Mouse (Mus musculus) MEL (cell line): ENCODE measurements around the gene Klhdc8b. TPM values are rescaled to one million over a fixed set of nuclear protein-coding genes. Genes with fewer than 3 reads are reported as not detected.

Experiments
- DNase-seq: peaks from one replicate; pipeline ENCODE4 v3.0.0; 2011; ENCODE audit warnings: low read depth, low spot score
- H3K27ac ChIP-seq: 2 replicates; pipeline ENCODE4 v1.5.1; 2012; ENCODE audit warnings: low read depth, mild to moderate bottlenecking, control low read depth, low read length, moderate library complexity; ENCODE audit not compliant: control insufficient read depth
- H3K27me3 ChIP-seq, 2 experiments: fragments of 150-350 bp in 1 of 2; sonication (generic) in 1 of 2; 2 replicates each; pipeline ENCODE4 v1.6.1; 2012; ENCODE audit warnings: low read length in 2 of 2, mild to moderate bottlenecking in 2 of 2, improper control_type of control experiment in 1 of 2, moderate library complexity in 1 of 2; ENCODE audit not compliant: insufficient read depth in 2 of 2, control insufficient read depth in 1 of 2
- H3K36me3 ChIP-seq, 2 experiments: 2 replicates each; pipeline ENCODE4 v1.6.1; 2012 to 2014; ENCODE audit warnings: low read length in 2 of 2, improper control_type of control experiment in 1 of 2, inconsistent platforms in 1 of 2, mild to moderate bottlenecking in 1 of 2; ENCODE audit not compliant: insufficient read depth in 2 of 2, control insufficient read depth in 1 of 2
- H3K4me1 ChIP-seq, 2 experiments: fragments of 150-350 bp in 1 of 2; sonication (generic) in 1 of 2; 2 replicates each; pipeline ENCODE4 v1.6.1; 2012; ENCODE audit warnings: low read length in 2 of 2, improper control_type of control experiment in 1 of 2, mild to moderate bottlenecking in 1 of 2; ENCODE audit not compliant: insufficient read depth in 2 of 2, control insufficient read depth in 1 of 2
- H3K4me3 ChIP-seq, 2 experiments: fragments of 150-350 bp in 1 of 2; sonication (generic) in 1 of 2; 2 replicates each; pipeline ENCODE4 v1.5.1; 2012; ENCODE audit warnings: low read depth in 2 of 2, low read length in 2 of 2, mild to moderate bottlenecking in 2 of 2, moderate library complexity in 2 of 2, control low read depth in 1 of 2, improper control_type of control experiment in 1 of 2; ENCODE audit not compliant: control insufficient read depth in 1 of 2, insufficient read depth in 1 of 2
- H3K79me2 ChIP-seq: 2 replicates; pipeline ENCODE4 v1.6.1; 2012; ENCODE audit warnings: mild to moderate bottlenecking, low read length, moderate library complexity; ENCODE audit not compliant: control insufficient read depth, poor library complexity, insufficient read depth
- H3K9ac ChIP-seq: 2 replicates; pipeline ENCODE4 v1.6.1; 2012; ENCODE audit warnings: low read depth, mild to moderate bottlenecking, control low read depth, low read length, moderate library complexity; ENCODE audit not compliant: control insufficient read depth, poor library complexity, severe bottlenecking
- H3K9me3 ChIP-seq: fragments of 150-350 bp; sonication (generic); replicated peaks from 2 replicates; pipeline ENCODE4 v1.6.1; 2012; ENCODE audit warnings: mild to moderate bottlenecking, low read length, improper control_type of control experiment, moderate library complexity; ENCODE audit not compliant: insufficient read depth
- BHLHE40 ChIP-seq: IDR thresholded peaks from 2 replicates; pipeline ENCODE4 v1.6.1; 2012; ENCODE audit warnings: low read depth, mild to moderate bottlenecking, inconsistent platforms, low read length, improper control_type of control experiment, borderline replicate concordance
- CHD1 ChIP-seq: IDR thresholded peaks from 2 replicates; pipeline ENCODE4 v1.6.1; 2012; ENCODE audit warnings: low read depth, mild to moderate bottlenecking, inconsistent platforms, low read length, improper control_type of control experiment
- E2F4 ChIP-seq: IDR thresholded peaks from 2 replicates; pipeline ENCODE4 v1.6.1; 2011; ENCODE audit warnings: low read depth, low read length, improper control_type of control experiment, borderline replicate concordance
- ELF1 ChIP-seq: IDR thresholded peaks from 2 replicates; pipeline ENCODE4 v1.6.1; 2014; ENCODE audit warnings: low read depth, mild to moderate bottlenecking, inconsistent platforms, low read length, improper control_type of control experiment, moderate library complexity
- EP300 ChIP-seq, 2 experiments: IDR thresholded peaks; 2 replicates each; pipeline ENCODE4 v1.6.1; 2011; ENCODE audit warnings: improper control_type of control experiment in 2 of 2, low read length in 2 of 2, low read depth in 1 of 2, mild to moderate bottlenecking in 1 of 2
- GATA1 ChIP-seq: IDR thresholded peaks from 2 replicates; pipeline ENCODE4 v1.6.1; 2011; ENCODE audit warnings: low read depth, low read length, improper control_type of control experiment
- HCFC1 ChIP-seq: IDR thresholded peaks from 2 replicates; pipeline ENCODE4 v1.6.1; 2012; ENCODE audit warnings: low read depth, mild to moderate bottlenecking, inconsistent platforms, low read length, improper control_type of control experiment, moderate library complexity
- JUND ChIP-seq: IDR thresholded peaks from 2 replicates; pipeline ENCODE4 v1.6.1; 2011; ENCODE audit warnings: low read depth, mild to moderate bottlenecking, improper control_type of control experiment, low read length
- MAFK ChIP-seq: IDR thresholded peaks from 2 replicates; pipeline ENCODE4 v1.6.1; 2011; ENCODE audit warnings: low read depth, mild to moderate bottlenecking, low read length, improper control_type of control experiment, borderline replicate concordance
- MAX ChIP-seq: IDR thresholded peaks from 2 replicates; pipeline ENCODE4 v1.6.1; 2011; ENCODE audit warnings: low read length, improper control_type of control experiment
- MEF2A ChIP-seq: IDR thresholded peaks from 2 replicates; pipeline ENCODE4 v1.6.1; 2014; ENCODE audit warnings: low read depth, mild to moderate bottlenecking, inconsistent platforms, low read length, improper control_type of control experiment; ENCODE audit not compliant: poor library complexity, insufficient replicate concordance, severe bottlenecking; ENCODE audit errors: extremely low read depth
- MYB ChIP-seq: IDR thresholded peaks from 2 replicates; pipeline ENCODE4 v1.6.1; 2011; ENCODE audit warnings: mild to moderate bottlenecking, low read depth, low read length, improper control_type of control experiment
- MYC ChIP-seq: IDR thresholded peaks from 2 replicates; pipeline ENCODE4 v1.6.1; 2011; ENCODE audit warnings: low read depth, mild to moderate bottlenecking, low read length, improper control_type of control experiment, moderate library complexity
- RAD21 ChIP-seq: IDR thresholded peaks from 2 replicates; pipeline ENCODE4 v1.6.1; 2011; ENCODE audit warnings: mild to moderate bottlenecking, low read depth, low read length, improper control_type of control experiment
- SMC3 ChIP-seq: IDR thresholded peaks from 2 replicates; pipeline ENCODE4 v1.6.1; 2011; ENCODE audit warnings: low read depth, low read length, improper control_type of control experiment
- TCF12 ChIP-seq: IDR thresholded peaks from 2 replicates; pipeline ENCODE4 v1.6.1; 2014; ENCODE audit warnings: low read depth, mild to moderate bottlenecking, inconsistent platforms, low read length, improper control_type of control experiment, moderate library complexity
- USF1 ChIP-seq: IDR thresholded peaks from 2 replicates; pipeline ENCODE4 v1.6.1; 2014; ENCODE audit warnings: low read depth, mild to moderate bottlenecking, inconsistent platforms, low read length, improper control_type of control experiment, moderate library complexity
- ZMIZ1 ChIP-seq: IDR thresholded peaks from 2 replicates; pipeline ENCODE4 v1.6.1; 2012; ENCODE audit warnings: low read depth, mild to moderate bottlenecking, inconsistent platforms, low read length, improper control_type of control experiment, moderate library complexity
- ZNF384 ChIP-seq: IDR thresholded peaks from 2 replicates; pipeline ENCODE4 v1.6.1; 2012; ENCODE audit warnings: low read depth, mild to moderate bottlenecking, inconsistent platforms, low read length, improper control_type of control experiment
- polyA plus RNA-seq, 2 experiments: library from polyadenylated mRNA; stranded (reverse) in 1 of 2; unstranded in 1 of 2; fragments of >175 nt in 1 of 2; fragments of >200 nt in 1 of 2; gene quantifications; 2 replicates each; pipeline versions ENCODE4 v1.2.1 to v1.2.4; 2012; ENCODE audit warnings: low replicate concordance in 2 of 2, low read depth in 1 of 2; ENCODE audit not compliant: insufficient read length in 2 of 2, insufficient read depth in 1 of 2, missing spikeins in 1 of 2
- total RNA-seq: library from RNA; depleted of rRNA; stranded (reverse); fragments of 300-350 nt; gene quantifications from 2 replicates; pipeline ENCODE4 v1.2.3, GENCODE M21; 2012

Gene Klhdc8b
- total and polyA plus RNA-seq, 3 experiments, result 57.3 to 77.2 (median 71.9) TPM

DNA sequence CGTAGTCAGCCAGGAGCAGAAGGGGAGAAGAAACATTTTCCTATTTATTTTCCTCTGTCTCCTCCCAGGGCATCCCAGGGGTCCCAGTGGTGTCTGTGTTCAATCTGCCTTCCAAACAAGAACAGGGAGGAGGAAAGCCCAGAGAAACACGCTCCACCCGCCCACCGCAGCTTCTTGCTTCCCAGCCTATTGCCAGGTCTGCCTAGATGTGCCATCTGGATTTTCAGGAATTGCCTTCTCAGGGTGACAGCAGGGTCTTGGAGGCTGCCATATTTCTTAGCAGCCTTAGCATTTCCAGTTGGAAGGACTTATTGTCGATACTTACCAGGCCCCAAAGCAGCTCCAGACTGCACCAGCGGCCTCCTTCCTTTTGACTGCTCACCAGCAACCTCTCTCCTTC is 22.2 kb downstream of the Klhdc8b start:
- no peak for DNase-seq
- no peak for TF ChIP-seq USF1
- no peak for TF ChIP-seq MAX
- no peak for TF ChIP-seq TCF12
- no peaks in the 10 kb centered on the region for H3K9me3 ChIP-seq
- H3K9ac ChIP-seq, result no peak overlapping the region
- H3K79me2 ChIP-seq, result no peaks in the 10 kb centered on the region
- H3K27ac ChIP-seq, result no peak overlapping the region
- no peak overlapping the region for H3K4me3 ChIP-seq
- H3K4me1 ChIP-seq, result peaks cover 3 to 4% of the 10 kb centered on the region in 2 experiments
- H3K36me3 ChIP-seq, result peaks cover 0 to 4% of the 10 kb centered on the region in 2 experiments; a peak in 2 of 4 replicates
- H3K27me3 ChIP-seq, result peaks cover 8% of the 10 kb centered on the region in 2 experiments

DNA sequence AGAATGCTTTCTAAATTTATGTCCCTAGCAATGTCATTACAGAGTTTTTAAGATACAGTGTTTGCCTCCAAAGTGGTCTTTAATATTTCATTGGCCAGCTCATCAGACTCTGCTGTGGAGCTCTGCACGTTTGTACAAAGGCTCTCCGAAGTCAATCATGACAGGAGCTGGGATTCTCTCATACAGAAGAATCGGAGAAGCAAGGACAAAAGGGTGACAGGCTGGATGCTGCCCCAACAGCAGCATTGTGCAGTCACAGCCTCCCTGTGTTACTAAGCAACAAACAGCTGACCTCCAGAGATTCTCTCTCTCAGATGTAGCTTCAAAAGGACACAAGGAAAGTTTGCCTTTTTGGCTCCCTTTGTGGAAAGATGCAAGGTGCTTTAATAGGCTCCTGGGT is 25.2 kb downstream of the Klhdc8b start, which contains the start of gene BC048562:
BC048562 (plus strand) TSS at position 301 of the 400 bp plus-strand sequence.
- Histone ChIP-seq H3K4me1 (no peaks in the 10 kb centered on the region; a peak in 1 of 4 replicates), H3K27me3 (peaks cover 9 to 11% of the 10 kb centered on the region in 2 experiments), H3K36me3 (no peaks in the 10 kb centered on the region), H3K4me3 (no peak within 1 kb of the TSS), H3K79me2 (no peaks in the 10 kb centered on the region), H3K9ac (no peak within 1 kb of the TSS), H3K9me3 (no peaks in the 10 kb centered on the region), H3K27ac (no peak within 1 kb of the TSS)
- TF ChIP-seq MYB (no peak), HCFC1 (no peak), EP300 (IDR thresholded peaks at IDR 0.05; ENCODE audit: low read depth in 1 of 2, low read length in 2 of 2) (no peak), E2F4 (no peak), GATA1 (no peak), SMC3 (no peak), MEF2A (no peak), JUND (no peak), RAD21 (no peak), ZNF384 (no peak), MYC (no peak), MAX (no peak), MAFK (no peak), CHD1 (no peak), ELF1 (no peak), ZMIZ1 (no peak), BHLHE40 (no peak)
- DNase-seq, result no peak
